Mouse (Mus musculus) left cerebral cortex, postnatal 10 days (tissue): ENCODE data around the gene AC170998.1. TPM values are rescaled to one million over a fixed set of nuclear protein-coding genes. Genes with fewer than 3 reads are reported as not detected.
"Not testable (repeated sequence)": the region's sequence is repeated elsewhere in the genome, so short reads cannot be mapped to it uniquely, and the experiment has no call there.

Source experiments
- DNase-seq, 2 experiments: peaks; one replicate each; pipeline ENCODE4 v3.0.0; 2021 to 2022; ENCODE audit warnings: low spot score in 2 of 2, mixed read lengths in 1 of 2; ENCODE audit errors: extremely low spot score in 1 of 2
- intact Hi-C: fragments of 180-260 bp; cut with DNase I; formaldehyde crosslinking; loops from one replicate; pipeline ENCODE4 v1.15.1; 2025
- total RNA-seq, 2 experiments: library from RNA; stranded (reverse); gene quantifications; 2 replicates each; pipeline ENCODE4 v1.2.3; 2021

The AC170998.1 gene
- total RNA-seq, 2 experiments from 2014 or later: 2.9 to 4.4 TPM

DNA sequence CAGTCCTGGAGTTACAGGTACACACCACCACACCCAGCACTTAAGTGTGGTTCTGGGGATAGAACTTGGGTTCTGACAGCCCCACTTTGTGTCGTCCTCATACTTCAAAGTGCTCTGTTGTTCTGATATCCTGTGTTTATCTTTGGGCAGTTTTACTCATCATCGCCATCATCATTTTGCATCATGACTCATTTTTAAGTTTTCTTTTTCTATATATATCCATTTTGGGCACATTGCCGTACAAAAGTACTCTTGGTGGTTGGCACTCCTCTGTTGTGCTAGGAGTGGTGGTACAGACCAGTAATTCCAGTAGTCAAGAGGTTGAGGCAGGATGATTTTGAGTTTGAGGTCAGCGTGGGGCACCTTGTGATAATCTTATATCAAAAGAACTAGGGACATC is 24.7 kb upstream of the AC170998.1 start:
- intact Hi-C loops: no loop called here
- no peak for DNase-seq

DNA sequence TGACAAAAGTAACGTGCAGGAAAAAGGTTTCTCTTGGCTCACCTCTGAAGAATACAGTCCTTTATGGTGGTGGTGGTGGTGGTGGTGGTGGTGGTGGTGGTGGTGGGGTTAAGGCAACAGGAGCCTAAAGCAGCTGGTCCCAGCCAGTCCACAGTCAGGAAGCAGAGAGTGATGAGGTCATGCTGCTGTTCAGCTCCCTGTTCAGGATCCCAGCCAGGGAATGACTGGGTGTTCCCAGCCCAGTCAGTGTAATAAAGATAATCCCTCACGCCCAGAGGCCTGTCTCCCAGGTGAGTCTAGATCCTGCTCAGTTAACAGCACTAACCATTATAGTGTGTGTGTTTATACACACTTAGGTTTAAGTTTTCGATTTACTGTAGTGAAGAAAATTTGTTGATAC is 24.1 kb upstream of the AC170998.1 start:
- intact Hi-C loops: no loop called here
- no peak for DNase-seq

DNA sequence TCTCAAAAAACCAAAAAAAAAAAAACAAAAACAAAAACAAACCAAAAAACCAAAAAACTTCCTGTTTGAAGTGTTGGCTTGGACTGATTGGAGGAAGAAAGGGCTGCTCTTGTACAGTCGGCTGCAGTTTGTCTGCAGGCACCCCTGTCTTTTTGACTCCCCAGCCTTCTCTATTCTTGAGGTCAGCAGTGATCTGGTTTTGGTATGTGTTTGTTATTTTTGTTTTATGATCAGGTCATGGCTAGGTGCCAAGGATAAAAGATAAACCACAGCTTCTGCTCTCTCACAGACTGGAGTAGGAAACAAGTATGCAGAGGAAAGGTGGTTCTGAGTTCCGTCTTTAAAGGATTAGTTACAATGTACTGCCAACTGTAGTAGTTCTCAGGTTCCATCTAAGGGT is 23.2 kb upstream of the AC170998.1 start:
- intact Hi-C loops: no loop called here
- DNase-seq: no peak

DNA sequence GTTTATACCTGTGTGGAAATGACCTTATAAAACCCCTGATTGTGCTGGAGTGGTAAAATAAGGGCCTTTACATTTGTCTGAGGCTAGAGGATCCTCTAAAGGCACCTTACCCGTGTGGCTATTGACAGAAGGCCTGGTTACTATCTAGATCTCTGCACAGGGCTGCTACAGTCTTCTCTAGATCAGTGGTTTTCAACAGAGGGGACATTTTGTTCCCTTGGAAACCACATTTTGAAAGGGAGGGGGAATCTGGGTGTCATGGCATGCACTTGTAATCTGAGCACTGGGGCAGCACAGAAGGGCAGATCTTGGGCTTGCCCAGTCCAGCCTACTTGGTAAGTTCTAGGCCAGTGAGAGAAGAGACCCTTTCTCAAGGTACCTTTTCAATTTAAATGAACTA is 19.2 kb upstream of the AC170998.1 start:
- no peak for DNase-seq
- intact Hi-C loops: no loop called here

DNA sequence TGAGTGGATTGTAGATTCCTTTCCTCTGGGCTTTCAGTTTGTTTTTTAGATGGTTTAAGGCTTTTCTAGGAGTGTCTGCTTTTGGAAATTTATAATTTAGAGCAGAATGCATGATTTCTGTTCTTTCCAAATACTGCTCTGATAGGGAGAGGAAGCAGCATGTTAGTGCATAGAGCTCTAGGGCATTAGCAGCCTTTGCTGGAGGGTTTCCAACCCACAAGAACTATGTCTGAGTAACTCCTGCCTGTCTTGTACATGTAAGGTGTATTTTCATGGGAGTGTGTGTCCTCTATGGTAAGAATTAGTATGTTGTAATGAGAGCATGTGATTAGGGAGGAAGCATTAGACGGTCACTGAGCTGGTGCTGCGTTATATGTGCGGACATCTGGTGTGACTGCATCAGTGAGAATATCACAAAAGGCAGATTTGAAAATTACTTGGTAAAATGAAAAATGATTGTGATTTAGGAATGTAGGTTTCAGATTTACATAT is 18.7 kb upstream of the AC170998.1 start:
- no peak for DNase-seq
- intact Hi-C loops: no loop called here

DNA sequence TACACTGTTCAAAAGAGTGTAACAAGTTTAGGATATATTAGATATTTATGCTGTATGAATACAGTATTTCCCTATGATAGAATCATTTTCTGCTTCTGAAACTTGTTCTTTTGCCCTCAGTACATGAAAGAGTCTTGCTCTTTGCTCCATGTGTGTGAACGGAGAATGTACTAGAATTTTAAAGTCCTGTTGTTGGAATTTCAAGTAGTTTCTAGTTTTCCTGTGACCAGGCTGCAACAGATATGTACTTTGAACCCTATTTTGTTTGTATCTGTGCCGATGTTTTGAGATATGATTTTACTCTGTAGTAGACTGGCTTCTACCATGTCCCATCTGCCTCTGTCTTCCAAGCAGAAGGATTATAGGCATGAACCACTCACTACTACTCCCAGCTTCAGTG is 18.1 kb upstream of the AC170998.1 start:
- no peak for DNase-seq
- intact Hi-C loops: no loop called here

DNA sequence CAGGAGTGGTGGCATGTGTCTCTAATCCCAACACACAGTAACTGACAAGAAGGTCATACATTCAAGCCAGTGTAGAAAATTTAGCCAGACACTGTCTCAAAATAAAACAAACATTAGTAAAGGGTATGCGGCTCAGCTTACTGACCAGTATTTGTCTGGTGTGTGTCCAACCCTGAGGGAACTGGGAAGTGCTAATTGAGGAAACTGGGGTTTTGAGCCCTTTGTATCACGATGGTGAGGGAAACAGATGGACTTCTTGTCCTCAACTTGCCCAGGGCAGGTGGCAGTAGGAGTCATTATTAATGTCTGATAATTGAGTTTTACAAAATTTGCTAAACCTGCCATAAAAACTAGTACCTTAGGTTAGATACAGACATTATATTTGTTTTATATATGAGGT is 16.9 kb upstream of the AC170998.1 start:
- intact Hi-C loops: no loop called here
- DNase-seq: no peak

DNA sequence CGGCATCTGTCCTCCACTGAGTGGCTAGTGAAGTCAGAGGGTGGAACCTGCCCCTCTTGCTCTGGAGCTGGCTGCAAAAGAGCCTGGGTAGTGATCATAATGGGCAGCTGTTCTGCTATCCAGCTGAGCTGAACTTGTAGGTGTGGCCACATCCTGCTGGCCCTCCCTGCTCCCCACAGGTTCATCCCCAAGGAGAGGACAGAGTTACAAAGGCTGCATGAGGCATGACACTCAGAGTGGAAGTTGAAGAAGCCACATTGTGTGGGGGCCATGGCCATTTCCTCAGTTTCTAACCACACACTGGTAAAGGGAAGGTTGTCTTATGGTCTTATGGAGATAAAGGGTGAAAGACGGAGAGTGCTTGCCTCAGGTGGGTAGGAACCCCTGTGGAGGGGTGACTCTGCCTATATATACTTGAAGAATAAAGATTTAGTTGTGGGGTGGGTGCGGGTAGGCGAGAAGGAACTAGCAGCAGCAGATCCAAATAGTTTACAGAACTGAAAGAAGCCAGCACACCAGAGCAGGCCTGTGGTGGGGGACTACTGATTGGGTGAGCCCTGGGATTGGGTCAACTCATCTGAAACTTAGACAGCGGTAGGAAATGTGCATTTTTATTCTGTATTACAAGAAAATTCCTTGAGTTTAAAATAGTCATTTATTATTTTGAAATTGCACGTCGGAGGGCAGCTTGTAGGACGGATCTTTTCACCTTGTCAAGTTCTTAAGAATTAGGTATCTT is 16.2 kb upstream of the AC170998.1 start:
- DNase-seq: no peak
- intact Hi-C loops: no loop called here

DNA sequence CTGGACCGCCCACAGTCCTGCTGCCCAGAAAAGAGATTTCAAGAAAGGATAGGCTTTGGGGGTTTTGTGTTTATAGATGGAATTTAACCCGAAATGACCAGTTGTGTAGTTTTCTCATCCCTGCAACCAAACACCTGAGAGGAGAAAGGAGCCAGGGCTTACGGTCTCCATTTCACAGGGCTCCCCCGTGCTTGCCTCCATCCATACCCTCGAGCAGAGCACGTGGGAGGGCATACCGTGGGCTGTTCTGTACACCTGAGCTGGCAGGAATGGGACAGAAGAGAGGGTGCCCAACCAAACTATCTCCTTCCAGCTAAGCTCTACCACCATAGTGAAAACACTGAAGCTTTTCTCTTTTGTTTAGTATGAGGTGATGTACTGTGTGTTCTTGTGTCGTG is 15.6 kb upstream of the AC170998.1 start:
- intact Hi-C loops: no loop called here
- DNase-seq: no peak

DNA sequence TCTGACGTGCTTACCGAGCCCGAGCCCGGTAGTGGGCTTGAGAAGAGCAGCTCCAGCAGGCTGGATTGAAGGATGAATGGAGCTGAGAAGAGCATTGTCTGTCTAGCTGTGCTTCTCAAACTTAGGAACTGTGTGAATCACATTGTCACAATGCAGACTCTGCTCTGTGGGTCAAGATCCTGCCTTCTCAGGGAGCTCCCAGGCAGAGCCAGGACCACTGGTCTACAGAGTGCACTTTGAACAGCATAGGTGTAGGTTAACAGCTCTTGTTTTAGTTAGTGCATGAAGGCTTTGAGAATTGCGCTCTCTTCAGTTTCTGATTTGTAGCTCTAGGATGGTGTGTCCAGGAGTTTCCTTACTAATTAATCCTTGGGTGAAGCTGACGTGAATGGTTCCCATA is 14.6 kb upstream of the AC170998.1 start:
- intact Hi-C loops: no loop called here
- no peak for DNase-seq

DNA sequence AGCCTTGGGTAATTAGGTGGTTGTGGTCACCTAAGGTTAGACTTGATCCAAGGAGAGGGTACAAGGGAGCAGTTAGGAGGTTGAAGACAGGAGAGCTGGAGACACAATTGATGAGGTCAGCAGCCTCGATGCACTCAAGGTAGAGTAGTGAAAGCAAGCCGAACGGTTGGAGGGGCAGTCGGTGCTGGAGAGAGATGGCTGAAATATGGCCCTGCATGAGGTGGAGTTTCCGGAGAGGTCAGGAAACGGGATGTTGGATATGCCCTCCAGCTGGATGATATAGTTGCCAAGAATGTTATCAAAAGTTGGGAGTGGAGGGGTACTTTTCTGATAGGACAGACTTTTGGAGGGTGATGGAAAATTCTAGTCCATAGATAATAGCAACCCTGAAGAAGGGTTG is 13.6 kb upstream of the AC170998.1 start:
- intact Hi-C loops: no loop called here
- no peak for DNase-seq

DNA sequence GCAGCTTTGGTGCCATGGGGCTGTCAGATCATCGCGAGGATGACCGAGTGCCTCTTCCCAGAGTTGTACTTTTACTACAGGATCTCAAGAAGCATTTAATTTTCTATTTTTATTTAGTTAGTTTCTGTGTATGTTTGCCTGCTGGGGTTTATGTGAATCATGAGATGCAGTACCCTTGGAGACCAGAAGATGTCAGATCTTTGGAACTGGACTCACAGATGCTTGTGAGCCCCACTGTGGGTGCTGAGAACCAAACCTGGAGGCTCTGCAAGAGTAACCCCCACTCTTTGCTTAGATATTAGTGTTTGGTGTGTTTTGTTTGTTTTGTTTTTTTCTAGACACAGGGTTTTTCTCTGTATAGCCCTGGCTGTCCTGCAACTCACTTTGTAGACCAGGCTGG is 11.9 kb upstream of the AC170998.1 start:
- DNase-seq: no peak
- intact Hi-C loops: no loop called here

DNA sequence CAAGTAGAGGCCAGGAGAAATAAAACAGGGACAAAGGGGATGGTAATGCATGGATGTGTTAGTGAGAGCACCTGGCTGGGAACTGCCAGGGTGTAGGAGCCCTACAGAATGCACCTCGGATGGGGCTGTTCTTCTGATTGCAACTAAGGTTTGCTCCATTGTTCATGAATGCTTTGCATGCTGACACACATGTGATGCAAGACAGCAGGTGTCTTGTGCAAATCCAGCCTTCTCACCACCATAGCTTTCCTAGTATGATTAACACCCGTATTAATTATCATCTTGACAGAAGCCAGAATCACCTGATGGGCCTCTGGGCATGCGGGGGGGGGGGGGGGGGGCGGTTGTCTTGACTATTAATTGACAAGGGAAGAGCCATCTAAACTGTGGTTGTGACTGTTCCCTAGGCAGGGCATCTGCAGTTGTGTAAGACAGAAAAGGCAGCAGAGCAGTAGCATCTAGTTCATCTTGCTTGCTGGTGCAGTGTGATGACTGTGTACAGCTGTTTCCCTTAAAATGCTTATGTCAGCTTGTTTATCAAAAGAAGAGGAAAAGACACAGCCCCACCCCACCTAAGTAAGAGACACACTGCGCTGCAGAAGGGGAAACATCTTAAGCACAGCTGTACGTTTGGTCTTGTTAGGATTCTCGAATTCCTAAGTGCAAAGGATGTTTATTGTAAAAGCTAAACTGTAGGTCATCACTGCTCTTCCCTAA is 9.9 kb upstream of the AC170998.1 start:
- intact Hi-C loops: no loop called here
- DNase-seq: no peak

DNA sequence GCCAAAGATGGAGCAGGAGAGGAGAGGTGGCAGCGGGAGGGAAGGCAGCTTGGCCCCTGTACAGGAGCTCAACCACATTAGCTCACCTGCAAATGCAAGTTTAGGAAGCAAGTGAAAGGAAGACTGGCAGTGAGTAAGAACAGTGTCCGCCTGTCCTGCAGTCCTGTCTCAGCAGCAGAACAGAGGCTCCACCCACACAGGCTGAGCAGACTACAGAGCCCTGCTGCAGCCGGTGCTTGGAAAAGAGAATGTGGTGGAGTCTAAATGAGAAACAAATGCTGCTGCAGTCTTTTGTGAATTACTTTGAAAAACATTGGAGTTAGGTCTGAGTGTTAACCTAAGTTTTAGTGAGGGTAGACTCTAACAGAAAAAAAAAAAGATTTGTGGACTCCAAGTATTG is 8.3 kb upstream of the AC170998.1 start:
- intact Hi-C loops: no loop called here
- no peak for DNase-seq

DNA sequence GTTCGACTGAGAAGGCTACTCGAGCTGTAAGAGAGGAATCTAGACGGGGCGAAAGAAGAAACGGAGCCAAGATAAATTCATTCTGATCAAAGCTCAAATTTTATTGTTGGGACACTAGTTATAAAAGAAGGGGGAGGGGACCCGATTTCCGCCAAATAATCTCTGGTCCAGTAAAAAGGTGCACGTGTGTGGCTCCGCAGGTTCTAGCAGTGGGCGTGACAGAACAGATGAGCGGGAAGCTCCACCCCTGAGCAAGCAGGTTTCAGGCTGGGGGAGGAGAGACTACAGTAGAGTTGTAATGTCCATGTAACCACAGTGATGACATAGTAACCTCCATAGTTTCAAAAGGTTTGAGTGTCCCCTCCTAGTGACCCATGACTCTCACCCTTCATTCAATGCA is 1.6 kb downstream of the AC170998.1 start:
- DNase-seq, intact Hi-C loops: not testable (repeated sequence)

DNA sequence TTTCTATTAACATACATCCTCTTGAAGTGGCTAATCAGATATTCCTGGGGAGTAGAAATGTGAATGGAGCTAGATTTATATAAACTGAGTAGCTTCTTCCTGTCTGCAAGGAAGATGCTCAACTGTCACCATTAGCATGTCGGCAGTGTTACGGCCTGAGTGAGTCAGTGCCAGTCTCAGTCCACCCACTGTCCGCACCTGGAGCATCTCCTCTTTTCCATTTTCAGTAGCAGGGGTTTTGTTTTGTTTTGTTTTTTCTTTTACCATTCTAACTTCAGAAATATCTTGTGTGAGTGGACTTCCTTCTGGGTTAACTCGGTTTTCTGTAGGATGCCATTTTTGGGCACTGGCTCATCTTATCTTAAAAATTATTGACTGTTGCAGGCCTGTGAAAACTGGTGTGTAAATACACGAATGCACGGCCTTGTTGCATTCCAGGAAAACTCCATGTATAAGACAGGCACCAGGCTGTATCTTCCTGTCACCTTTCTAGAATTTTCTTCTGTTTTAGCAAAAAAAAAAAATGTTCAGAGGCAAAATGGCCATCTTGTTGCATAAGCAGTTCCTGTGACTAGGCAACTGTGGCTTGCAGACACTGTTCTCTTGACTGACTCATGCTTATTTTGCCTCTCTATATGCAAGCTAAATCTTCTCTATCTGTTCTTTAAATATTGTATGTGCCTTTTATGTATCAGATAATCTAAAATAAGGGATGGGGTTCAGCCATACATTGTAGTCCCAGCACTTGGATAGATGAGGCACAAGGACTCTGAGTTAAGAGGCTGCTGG is 9.6 kb downstream of the AC170998.1 start:
- intact Hi-C loops: loop anchor here (5.0 kb wide), 1 partner anchor 43 kb away; the partner anchor contains the start of genes Mapk14 and Slc26a8
- DNase-seq: no peak

DNA sequence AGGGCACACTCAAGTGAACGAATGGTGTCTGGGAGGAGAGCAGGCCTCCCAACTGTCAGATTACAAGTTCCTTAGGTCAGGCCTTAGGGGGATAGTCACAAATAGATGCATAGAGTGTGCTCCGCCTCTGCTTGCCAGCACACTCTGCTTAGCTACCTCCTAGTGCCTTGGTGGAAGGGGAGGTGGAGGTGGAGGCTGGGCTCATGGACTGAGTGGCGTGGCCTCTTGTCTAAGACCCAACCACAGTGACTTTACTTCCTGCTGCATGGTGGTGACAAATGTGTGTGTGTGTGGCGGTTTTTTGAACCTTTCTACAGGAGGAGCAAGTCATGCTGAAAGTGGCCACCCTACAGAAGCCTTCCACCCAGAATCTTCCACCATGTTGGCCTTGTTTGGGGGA is 10.6 kb downstream of the AC170998.1 start:
- DNase-seq: no peak
- intact Hi-C loops: loop anchor here (5.0 kb wide), 1 partner anchor 44 kb away; the partner anchor contains the start of genes Mapk14 and Slc26a8

DNA sequence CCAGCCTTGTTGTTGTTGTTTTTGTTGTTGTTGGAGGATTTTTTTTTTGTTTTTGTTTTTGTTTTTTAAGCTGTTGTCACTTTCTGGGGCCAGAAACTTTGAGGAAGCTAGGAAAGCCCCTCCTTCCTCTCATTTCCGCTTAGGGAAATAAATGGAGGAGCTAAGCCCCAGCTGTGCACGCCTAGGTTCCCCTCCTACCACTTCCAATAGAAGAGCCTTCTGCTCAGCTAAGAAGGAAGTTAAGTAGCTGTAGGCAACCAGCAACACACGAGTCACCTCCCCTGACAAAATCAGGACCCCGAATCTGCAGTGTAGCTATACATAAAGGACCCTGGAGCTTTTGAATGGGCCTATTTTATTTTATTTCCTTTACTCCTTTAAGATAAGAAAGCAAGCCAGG is 12.1 kb downstream of the AC170998.1 start:
- no peak for DNase-seq
- intact Hi-C loops: loop anchor here (5.0 kb wide), 1 partner anchor 46 kb away; the partner anchor contains the start of genes Mapk14 and Slc26a8

DNA sequence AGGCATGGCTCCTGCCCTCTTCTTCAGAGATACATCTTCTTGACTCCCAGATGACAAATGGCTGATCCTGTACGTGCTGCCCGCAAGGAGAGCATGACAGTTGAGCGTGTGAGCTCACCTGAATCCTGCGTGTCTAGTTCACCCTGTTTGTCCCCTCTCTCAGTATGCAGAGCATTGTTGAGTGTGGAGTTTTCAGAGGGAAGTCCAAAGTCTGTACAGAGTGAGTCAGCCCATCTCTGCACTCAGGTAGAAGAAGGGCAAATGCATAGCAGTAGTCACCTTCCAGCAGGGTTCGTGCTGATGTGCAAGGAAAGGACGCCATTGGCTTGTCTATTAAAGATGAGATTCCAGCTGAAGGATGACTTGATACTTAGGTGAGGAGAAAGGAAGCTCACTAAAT is 13.4 kb downstream of the AC170998.1 start:
- DNase-seq: no peak
- intact Hi-C loops: loop anchor here (5.0 kb wide), 1 partner anchor 47 kb away; the partner anchor contains the start of genes Mapk14 and Slc26a8
